In genomic region chr8:110950065-110950484, GRCm38 (mm10) we compare ENCODE assay signal across 7 mouse cellular contexts. TPM values are rescaled to one million over a fixed set of nuclear protein-coding genes. Genes with fewer than 3 reads are reported as not detected.
DNase-seq lines count a peak whose midpoint lies in the region; ATAC-seq and TF ChIP-seq lines count a peak whose summit lies in the region.

No protein-coding gene starts in this region.

- H3K4me1 ChIP-seq in limb, embryonic 13.5 days, result 0 out of 2 replicates have a peak, but pooled peaks cover 5% of the 10 kb centered on the region
- H3K4me1 ChIP-seq in limb, embryonic 10.5 days, result 0 out of 2 replicates have a peak, but pooled peaks cover 3% of the 10 kb centered on the region
- H3K4me1 ChIP-seq in hindbrain, embryonic 14.5 days (replicated peaks; ENCODE audit: control insufficient read depth, insufficient read depth, low read length), result no peaks in the 10 kb centered on the region
- no peaks in the 10 kb centered on the region for H3K4me1 ChIP-seq in midbrain, embryonic 16.5 days (ENCODE audit: control insufficient read depth, insufficient read depth, low read length)
- peaks cover 15% of the 10 kb centered on the region for H3K4me1 ChIP-seq in thymus, adult 2 months (replicated peaks; ENCODE audit: control insufficient read depth, insufficient read depth, low read length)

- DNase-seq in limb, embryonic 10.5 days (ENCODE audit: low spot score), result no peak
- peak; percentile 75 for DNase-seq in brain, adult 2 months (ENCODE audit: low read depth, low spot score)
- peak; percentile 48 for DNase-seq in hindbrain, embryonic 14.5 days (ENCODE audit: low spot score)
- DNase-seq in thymus, adult 2 months, result no peak
- DNase-seq in ovary, postnatal 36 days (ENCODE audit: low spot score), result no peak

- H3K4me3 ChIP-seq in limb, embryonic 13.5 days, result no peak overlapping the region
- H3K4me3 ChIP-seq in limb, embryonic 10.5 days, result no peak overlapping the region
- no peak overlapping the region for H3K4me3 ChIP-seq in hindbrain, embryonic 14.5 days (replicated peaks; ENCODE audit: low read length)
- H3K4me3 ChIP-seq in midbrain, embryonic 16.5 days (ENCODE audit: low read depth, low read length), result no peak overlapping the region
- H3K4me3 ChIP-seq in thymus, adult 2 months (ENCODE audit: control insufficient read depth, insufficient read depth, low read length), result no peak overlapping the region

- WGBS in limb, embryonic 13.5 days, result 77% methylated on average over 17 of the region's 17 CpGs
- 84% methylated on average over 17 of the region's 17 CpGs for WGBS in limb, embryonic 10.5 days
- 64% methylated on average over 17 of the region's 17 CpGs for WGBS in hindbrain, embryonic 14.5 days
- WGBS in midbrain, embryonic 16.5 days, result 71% methylated on average over 17 of the region's 17 CpGs
- 63% methylated on average over 17 of the region's 17 CpGs for WGBS in thymus, adult 2 months

- H3K27ac ChIP-seq in limb, embryonic 13.5 days, result no peak overlapping the region; the same call in 1 of the 2 replicates
- no peak overlapping the region for H3K27ac ChIP-seq in limb, embryonic 10.5 days
- H3K27ac ChIP-seq in hindbrain, embryonic 14.5 days, result peak overlapping the region; percentile 47
- no peak overlapping the region; the same call in none of the 2 replicates for H3K27ac ChIP-seq in midbrain, embryonic 16.5 days (ENCODE audit: low read length)
- no peak overlapping the region for H3K27ac ChIP-seq in thymus, adult 2 months (ENCODE audit: control insufficient read depth, insufficient read depth, low read length)

- peaks cover 22% of the 10 kb centered on the region for H3K36me3 ChIP-seq in limb, embryonic 13.5 days
- peaks cover 70% of the 10 kb centered on the region for H3K36me3 ChIP-seq in limb, embryonic 10.5 days
- no peaks in the 10 kb centered on the region; the same call in 1 of the 2 replicates for H3K36me3 ChIP-seq in hindbrain, embryonic 14.5 days (replicated peaks; ENCODE audit: control insufficient read depth, insufficient read depth)
- no peaks in the 10 kb centered on the region; the same call in 1 of the 2 replicates for H3K36me3 ChIP-seq in midbrain, embryonic 16.5 days (ENCODE audit: control insufficient read depth, insufficient read depth, low read length)
- H3K36me3 ChIP-seq in thymus, adult 2 months (ENCODE audit: control insufficient read depth, insufficient read depth, low read length), result no peaks in the 10 kb centered on the region

- no peak overlapping the region for H3K9ac ChIP-seq in limb, embryonic 13.5 days
- H3K9ac ChIP-seq in hindbrain, embryonic 14.5 days, result no peak overlapping the region
- H3K9ac ChIP-seq in midbrain, embryonic 16.5 days (ENCODE audit: low read depth, low read length), result no peak overlapping the region

- ATAC-seq in limb, embryonic 13.5 days (ENCODE audit: low FRiP score, low read depth), result peak; percentile 54; the same call in 1 of the 2 replicates
- peak; percentile 57; the same call in 1 of the 2 replicates for ATAC-seq in hindbrain, embryonic 14.5 days (ENCODE audit: low FRiP score)
- ATAC-seq in midbrain, embryonic 16.5 days, result peak; percentile 48; the same call in 1 of the 2 replicates

- no peaks in the 10 kb centered on the region for H3K9me3 ChIP-seq in limb, embryonic 13.5 days
- no peaks in the 10 kb centered on the region for H3K9me3 ChIP-seq in limb, embryonic 10.5 days (replicated peaks)
- H3K9me3 ChIP-seq in hindbrain, embryonic 14.5 days (ENCODE audit: control insufficient read depth, low read length), result no peaks in the 10 kb centered on the region
- H3K9me3 ChIP-seq in midbrain, embryonic 16.5 days (replicated peaks; ENCODE audit: control insufficient read depth, low read length, poor library complexity, severe bottlenecking), result no peaks in the 10 kb centered on the region

- no peak overlapping the region; the same call in 1 of the 2 replicates for H3K4me2 ChIP-seq in limb, embryonic 13.5 days (replicated peaks)
- H3K4me2 ChIP-seq in hindbrain, embryonic 14.5 days (replicated peaks), result peak overlapping the region; percentile 13
- no peak overlapping the region for H3K4me2 ChIP-seq in midbrain, embryonic 16.5 days (ENCODE audit: low read length)

- no peak for TF ChIP-seq POLR2A in thymus, adult 2 months (IDR thresholded peaks at IDR 0.05; ENCODE audit: control insufficient read depth, extremely low read depth, insufficient read depth, low read length, poor library complexity)

- no peak for TF ChIP-seq CTCF in thymus, adult 2 months (IDR thresholded peaks at IDR 0.05; ENCODE audit: borderline replicate concordance, control insufficient read depth, extremely low read depth, insufficient read depth, low read length, poor library complexity)

- no peaks in the 10 kb centered on the region for H3K27me3 ChIP-seq in limb, embryonic 13.5 days
- no peaks in the 10 kb centered on the region for H3K27me3 ChIP-seq in limb, embryonic 10.5 days (ENCODE audit: low read depth, poor library complexity, severe bottlenecking)
- H3K27me3 ChIP-seq in hindbrain, embryonic 14.5 days (ENCODE audit: control insufficient read depth, insufficient read depth, low read length), result no peaks in the 10 kb centered on the region
- H3K27me3 ChIP-seq in midbrain, embryonic 16.5 days (ENCODE audit: control insufficient read depth, insufficient read depth, low read depth, low read length), result no peaks in the 10 kb centered on the region
- H3K27me3 ChIP-seq in thymus, adult 2 months (ENCODE audit: control insufficient read depth, insufficient read depth, low read length), result no peaks in the 10 kb centered on the region

RNA-seq across cellular contexts. Expression of gene St3gal2, which starts 30.4 kb away (rescaled TPM):
- 31.7 and 34.5 TPM in 2 replicates for polyA plus RNA-seq in limb, embryonic 13.5 days (2015; fragmentation: Nextera tagmentation; extraction: Ambion mirVana)
- 42.2 and 42.7 TPM in 2 replicates for polyA plus RNA-seq in limb, embryonic 10.5 days (2016; fragmentation: Nextera tagmentation; extraction: Ambion mirVana)
- polyA plus RNA-seq in hindbrain, embryonic 14.5 days (2014; fragmentation: Nextera tagmentation; extraction: Ambion mirVana), result 17.6 and 18.3 TPM in 2 replicates
- polyA plus RNA-seq in midbrain, embryonic 16.5 days (2015; fragmentation: Nextera tagmentation; extraction: Ambion mirVana), result 25.9 and 26.8 TPM in 2 replicates
- polyA plus RNA-seq in thymus, adult 2 months (2012; rRNA removed), result 21.7 and 22.1 TPM in 2 replicates

RNA-seq across cellular contexts. Expression of gene Ddx19a, which starts 47.5 kb away (rescaled TPM):
- 16.5 and 16.8 TPM in 2 replicates for polyA plus RNA-seq in limb, embryonic 13.5 days (2015; fragmentation: Nextera tagmentation; extraction: Ambion mirVana)
- polyA plus RNA-seq in limb, embryonic 10.5 days (2016; fragmentation: Nextera tagmentation; extraction: Ambion mirVana), result 24.0 and 24.6 TPM in 2 replicates
- 13.0 and 13.3 TPM in 2 replicates for polyA plus RNA-seq in hindbrain, embryonic 14.5 days (2014; fragmentation: Nextera tagmentation; extraction: Ambion mirVana)
- polyA plus RNA-seq in midbrain, embryonic 16.5 days (2015; fragmentation: Nextera tagmentation; extraction: Ambion mirVana), result 10.2 and 10.4 TPM in 2 replicates
- 48.4 and 51.2 TPM in 2 replicates for polyA plus RNA-seq in thymus, adult 2 months (2012; rRNA removed)

RNA-seq across cellular contexts. Expression of gene Fuk, which starts 47.8 kb away (rescaled TPM):
- 14.7 and 16.1 TPM in 2 replicates for polyA plus RNA-seq in limb, embryonic 13.5 days (2015; fragmentation: Nextera tagmentation; extraction: Ambion mirVana)
- 15.9 and 17.8 TPM in 2 replicates for polyA plus RNA-seq in limb, embryonic 10.5 days (2016; fragmentation: Nextera tagmentation; extraction: Ambion mirVana)
- 5.0 and 5.8 TPM in 2 replicates for polyA plus RNA-seq in hindbrain, embryonic 14.5 days (2014; fragmentation: Nextera tagmentation; extraction: Ambion mirVana)
- 6.3 and 7.3 TPM in 2 replicates for polyA plus RNA-seq in midbrain, embryonic 16.5 days (2015; fragmentation: Nextera tagmentation; extraction: Ambion mirVana)
- polyA plus RNA-seq in thymus, adult 2 months (2012; rRNA removed), result 22.1 and 22.4 TPM in 2 replicates

Comparison
In these comparisons a context has a peak if more than half of its experiments do, and no peak if none do; other contexts are left out.
1. DNase-seq: peak in brain, adult 2 months (single experiment) and hindbrain, embryonic 14.5 days (single experiment); none in limb, embryonic 10.5 days (single experiment), thymus, adult 2 months (single experiment) and ovary, postnatal 36 days (single experiment).
2. Peak in every context shown above with its lines, with median percentiles within 50 percentile points of each other: ATAC-seq.